Mouse (Mus musculus) liver, embryonic 11.5 days (tissue): ENCODE results near the gene Dazl. TPM values are rescaled to one million over a fixed set of nuclear protein-coding genes. Genes with fewer than 3 reads are reported as not detected.

Experiments used
- ATAC-seq: fragments of 200-750 bp; cut with Nextera tagmentation; replicated peaks from 2 replicates; pipeline ENCODE4 v1.8.0; 2017; ENCODE audit warnings: moderate number of reproducible peaks, mild to moderate bottlenecking, moderate TSS enrichment, moderate library complexity; ENCODE audit not compliant: low FRiP score
- DNase-seq: peaks from one replicate; pipeline ENCODE4 v3.0.0-alpha.2; 2017; ENCODE audit warnings: low spot score
- H3K27ac ChIP-seq: fragments of 300-500 bp; sonication (generic); 2 replicates; pipeline ENCODE4 v1.5.1; 2014; ENCODE audit warnings: mild to moderate bottlenecking, low read depth, low read length, control low read depth
- H3K27me3 ChIP-seq: fragments of 300-500 bp; sonication (generic); replicated peaks from 2 replicates; pipeline ENCODE4 v1.6.1; 2014; ENCODE audit warnings: low read length, mixed read lengths; ENCODE audit not compliant: control insufficient read depth, insufficient read depth
- H3K36me3 ChIP-seq: fragments of 300-500 bp; sonication (generic); 2 replicates; pipeline ENCODE4 v1.6.1; 2014; ENCODE audit warnings: mild to moderate bottlenecking, low read length, moderate library complexity, mixed read lengths; ENCODE audit not compliant: control insufficient read depth, insufficient read depth
- H3K4me1 ChIP-seq: fragments of 300-500 bp; sonication (generic); replicated peaks from 2 replicates; pipeline ENCODE4 v1.6.1; 2014; ENCODE audit warnings: low read length, mixed read lengths; ENCODE audit not compliant: control insufficient read depth, insufficient read depth
- H3K4me2 ChIP-seq: fragments of 300-500 bp; sonication (generic); 2 replicates; pipeline ENCODE4 v1.6.1; 2014; ENCODE audit warnings: mild to moderate bottlenecking, control low read depth, moderate library complexity
- H3K4me3 ChIP-seq: fragments of 300-500 bp; sonication (generic); 2 replicates; pipeline ENCODE4 v1.5.1; 2014; ENCODE audit warnings: low read depth, low read length, control low read depth
- H3K9ac ChIP-seq: fragments of 300-500 bp; sonication (generic); 2 replicates; pipeline ENCODE4 v1.6.1; 2014; ENCODE audit warnings: low read depth, low read length, control low read depth
- H3K9me3 ChIP-seq: fragments of 300-500 bp; sonication (generic); 2 replicates; pipeline ENCODE4 v1.6.1; 2016; ENCODE audit warnings: low read length, inconsistent platforms, mixed read lengths; ENCODE audit not compliant: control insufficient read depth
- WGBS: fragments of 180-500 bp; shearing (Covaris S2); extraction: QIAGEN DNeasy Blood & Tissue Kit; methylation state at CpG from one replicate; pipeline ENCODE4 v1.1.7; 2014; 5-methylcytosine and 5-hydroxymethylcytosine counted together
- polyA plus RNA-seq: library from polyadenylated mRNA; unstranded; fragments of >200 nt; fragmentation: Nextera tagmentation; extraction: Ambion mirVana; gene quantifications from 2 replicates; pipeline ENCODE4 v1.2.1, GENCODE M21; 2014

Gene Dazl
- polyA plus RNA-seq, 1 experiment from 2014 or later: 0.45 TPM

GRCm38 (mm10) chr17:50232821-50233220 lies 60.6 kb downstream of the Dazl start:
- H3K9me3 ChIP-seq: no peaks in the 10 kb centered on the region
- DNase-seq: no peak
- no peak for ATAC-seq
- H3K4me1 ChIP-seq: no peaks in the 10 kb centered on the region
- 90% methylated on average over 11 of the region's 11 CpGs for WGBS
- H3K9ac ChIP-seq: no peak overlapping the region
- H3K4me3 ChIP-seq: no peak overlapping the region
- no peaks in the 10 kb centered on the region; the same call in 1 of the 2 replicates for H3K27me3 ChIP-seq
- no peak overlapping the region for H3K27ac ChIP-seq
- H3K36me3 ChIP-seq: no peaks in the 10 kb centered on the region
- H3K4me2 ChIP-seq: no peak overlapping the region

DNA sequence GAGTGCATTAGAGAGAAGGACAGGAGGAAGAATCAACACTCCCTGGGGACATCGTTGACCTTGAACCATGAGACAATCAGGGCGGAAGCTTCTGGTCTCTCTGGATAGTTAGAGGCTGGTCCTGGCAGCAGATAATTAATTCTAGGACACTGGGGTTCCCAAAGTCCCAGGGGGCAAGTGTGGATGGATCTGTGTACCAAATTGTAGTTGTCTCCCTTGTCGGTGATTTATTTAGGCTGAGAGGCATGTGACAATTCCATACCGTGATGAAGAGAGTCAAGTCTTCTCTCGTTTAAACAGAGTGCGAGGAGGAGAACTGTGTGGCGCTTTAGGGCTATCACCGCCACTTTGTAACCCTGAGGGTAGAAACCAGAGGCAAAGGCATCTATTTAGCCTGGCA lies 62.2 kb downstream of the Dazl start:
- WGBS: 86% methylated on average over 8 of the region's 8 CpGs
- ATAC-seq (no peak), DNase-seq (no peak)
- Histone ChIP-seq H3K27ac (no peak overlapping the region), H3K27me3 (no peaks in the 10 kb centered on the region), H3K4me3 (no peak overlapping the region), H3K4me2 (no peak overlapping the region), H3K9ac (no peak overlapping the region), H3K9me3 (no peaks in the 10 kb centered on the region), H3K4me1 (no peaks in the 10 kb centered on the region), H3K36me3 (no peaks in the 10 kb centered on the region)

DNA sequence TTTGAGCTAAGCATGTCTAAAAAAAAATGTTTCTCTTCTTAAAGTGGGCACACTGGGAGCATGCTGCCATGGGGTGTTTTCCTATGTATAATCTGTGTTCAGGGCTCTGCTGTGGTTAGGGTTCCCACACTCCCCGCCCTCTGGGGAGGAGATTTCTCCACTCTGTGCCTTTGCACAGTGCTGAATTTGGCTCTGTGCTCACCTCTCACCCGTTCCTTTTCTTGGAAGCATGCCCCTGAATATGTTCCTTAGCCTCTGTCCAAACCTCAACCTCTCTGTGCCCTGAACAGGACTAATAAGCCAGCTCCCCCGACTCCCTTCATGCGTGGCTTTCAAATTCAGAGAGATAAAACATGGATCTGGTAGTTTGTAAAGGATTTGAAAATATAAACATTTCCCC lies 63.9 kb downstream of the Dazl start:
- no peaks in the 10 kb centered on the region for H3K9me3 ChIP-seq
- no peak overlapping the region for H3K9ac ChIP-seq
- DNase-seq (no peak), ATAC-seq (no peak)
- no peak overlapping the region for H3K27ac ChIP-seq
- no peak overlapping the region for H3K4me3 ChIP-seq
- WGBS: 71% methylated on average over 4 of the region's 4 CpGs
- H3K27me3 ChIP-seq: no peaks in the 10 kb centered on the region
- no peaks in the 10 kb centered on the region for H3K4me1 ChIP-seq
- no peaks in the 10 kb centered on the region for H3K36me3 ChIP-seq
- no peak overlapping the region for H3K4me2 ChIP-seq

Other genes with a start within 250 kb of the Dazl start
- gene Rftn1, start 103.0 kb downstream of the Dazl start, polyA plus RNA-seq: 12.8 and 13.9 TPM in 2 replicates
- 3.2 and 3.4 TPM in 2 replicates for gene Plcl2, start 215.8 kb upstream of the Dazl start, polyA plus RNA-seq